Mouse (Mus musculus): ENCODE measurements at regions not wholly inside any gene's neighbourhood (a gene's known extent, or its start where the extent isn't known, plus 50 kb on each side); places are given as distances from the start of the nearest gene placed in this dataset.

- WGBS = 48% methylated on average over 22 of the region's 22 CpGs
- no peaks in the 10 kb centered on the region for H3K36me3 ChIP-seq (replicated peaks; ENCODE audit: control insufficient read depth, insufficient read depth)
- peak; percentile 86 for DNase-seq (ENCODE audit: low spot score)
- H3K27ac ChIP-seq = peak overlapping the region; percentile 87
- peak overlapping the region; percentile 52 for H3K4me2 ChIP-seq (replicated peaks)
- peak; percentile 95 for ATAC-seq (ENCODE audit: low FRiP score)
- H3K4me3 ChIP-seq (replicated peaks; ENCODE audit: low read length) = peak overlapping the region; percentile 22
- peak overlapping the region; percentile 58 for H3K9ac ChIP-seq
- H3K4me1 ChIP-seq (replicated peaks; ENCODE audit: control insufficient read depth, insufficient read depth, low read length) = no peaks in the 10 kb centered on the region
- H3K9me3 ChIP-seq (ENCODE audit: control insufficient read depth, low read length) = no peaks in the 10 kb centered on the region
- no peaks in the 10 kb centered on the region for H3K27me3 ChIP-seq (ENCODE audit: control insufficient read depth, insufficient read depth, low read length)
Measured at GRCm38 (mm10) chrX:12873698-12874144, 111.8 kb upstream of the Med14 start.

GRCm38 (mm10) chrX:12873230-12873629 lies 111.4 kb upstream of the Med14 start:
- Histone ChIP-seq H3K4me3 (replicated peaks; ENCODE audit: low read length) (peak overlapping the region; percentile 22), H3K9me3 (ENCODE audit: control insufficient read depth, low read length) (no peaks in the 10 kb centered on the region), H3K36me3 (replicated peaks; ENCODE audit: control insufficient read depth, insufficient read depth) (no peaks in the 10 kb centered on the region), H3K9ac (peak overlapping the region; percentile 58), H3K4me1 (replicated peaks; ENCODE audit: control insufficient read depth, insufficient read depth, low read length) (no peaks in the 10 kb centered on the region), H3K27ac (peak overlapping the region; percentile 87), H3K4me2 (replicated peaks) (peak overlapping the region; percentile 52), H3K27me3 (ENCODE audit: control insufficient read depth, insufficient read depth, low read length) (no peaks in the 10 kb centered on the region)
- WGBS = 20% methylated on average over 6 of the region's 6 CpGs
- peak; percentile 53; the same call in 1 of the 2 replicates for ATAC-seq (ENCODE audit: low FRiP score)
- DNase-seq (ENCODE audit: low spot score) = no peak

- Histone ChIP-seq H3K27me3 (ENCODE audit: control insufficient read depth, insufficient read depth, low read length) (no peaks in the 10 kb centered on the region), H3K4me1 (replicated peaks; ENCODE audit: control insufficient read depth, insufficient read depth, low read length) (no peaks in the 10 kb centered on the region), H3K36me3 (replicated peaks; ENCODE audit: control insufficient read depth, insufficient read depth) (no peaks in the 10 kb centered on the region), H3K4me2 (replicated peaks) (no peak overlapping the region), H3K27ac (no peak overlapping the region), H3K4me3 (replicated peaks; ENCODE audit: low read length) (no peak overlapping the region), H3K9ac (no peak overlapping the region), H3K9me3 (ENCODE audit: control insufficient read depth, low read length) (no peaks in the 10 kb centered on the region)
- ATAC-seq (ENCODE audit: low FRiP score) (no peak), DNase-seq (ENCODE audit: low spot score) (no peak)
- WGBS = 92% methylated on average over 5 of the region's 5 CpGs
Measured at GRCm38 (mm10) chrX:12866885-12867498, 105.1 kb upstream of the Med14 start.

DNA sequence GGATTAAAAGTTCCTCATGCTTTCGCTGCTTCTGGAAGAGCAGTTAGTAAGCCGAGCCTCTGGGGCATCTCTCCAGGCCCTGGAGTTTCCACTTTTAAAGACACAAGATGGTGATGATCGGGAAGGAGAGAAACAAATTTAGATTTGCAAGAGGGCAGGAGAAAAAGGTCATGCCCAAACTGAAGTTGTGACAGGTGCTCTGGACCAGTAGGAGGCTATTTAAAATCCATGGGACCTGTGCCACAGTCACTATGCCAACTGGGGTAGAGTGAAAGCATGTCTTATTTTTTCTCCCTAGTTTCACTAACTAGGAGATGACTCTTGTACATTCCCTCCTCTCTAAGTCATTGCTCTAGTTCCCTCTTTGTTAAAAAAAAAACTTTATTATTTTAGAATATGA lies 104.3 kb upstream of the Med14 start:
- H3K27me3 ChIP-seq (ENCODE audit: control insufficient read depth, insufficient read depth, low read length) = no peaks in the 10 kb centered on the region
- H3K9ac ChIP-seq = no peak overlapping the region
- no peak overlapping the region for H3K4me3 ChIP-seq (replicated peaks; ENCODE audit: low read length)
- H3K27ac ChIP-seq = no peak overlapping the region
- H3K36me3 ChIP-seq (replicated peaks; ENCODE audit: control insufficient read depth, insufficient read depth) = no peaks in the 10 kb centered on the region
- ATAC-seq (ENCODE audit: low FRiP score) (no peak), DNase-seq (ENCODE audit: low spot score) (no peak)
- no peaks in the 10 kb centered on the region for H3K9me3 ChIP-seq (ENCODE audit: control insufficient read depth, low read length)
- H3K4me2 ChIP-seq (replicated peaks) = no peak overlapping the region
- no peaks in the 10 kb centered on the region for H3K4me1 ChIP-seq (replicated peaks; ENCODE audit: control insufficient read depth, insufficient read depth, low read length)
- 91% methylated on average over 3 of the region's 3 CpGs for WGBS

DNA sequence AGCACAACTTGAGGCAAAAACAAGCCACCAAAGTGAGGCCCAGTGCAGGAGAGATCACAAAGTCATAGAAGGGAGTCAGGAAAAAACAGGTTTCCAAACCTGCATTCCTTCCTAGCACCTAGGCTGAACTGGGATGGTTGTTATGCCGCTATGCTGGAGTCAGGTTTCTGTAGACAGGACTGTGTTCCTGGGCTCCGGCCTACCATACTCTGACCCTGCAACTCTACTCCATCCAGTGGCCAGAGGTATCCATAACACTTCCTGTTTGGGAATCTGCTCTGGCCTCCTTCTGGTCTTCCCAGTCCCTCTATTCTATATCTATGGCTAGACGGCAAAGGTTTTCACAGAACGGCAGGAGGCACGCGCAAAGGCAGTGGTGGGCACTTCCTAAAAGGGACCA lies 98.3 kb upstream of the Med14 start:
- DNase-seq (ENCODE audit: low spot score) (no peak), ATAC-seq (ENCODE audit: low FRiP score) (no peak)
- Histone ChIP-seq H3K36me3 (replicated peaks; ENCODE audit: control insufficient read depth, insufficient read depth) (no peaks in the 10 kb centered on the region), H3K9me3 (ENCODE audit: control insufficient read depth, low read length) (no peaks in the 10 kb centered on the region), H3K27me3 (ENCODE audit: control insufficient read depth, insufficient read depth, low read length) (no peaks in the 10 kb centered on the region), H3K27ac (0 out of 2 replicates have a peak overlapping the region, but pooled peaks have one; percentile 94), H3K4me3 (replicated peaks; ENCODE audit: low read length) (no peak overlapping the region), H3K9ac (no peak overlapping the region), H3K4me2 (replicated peaks) (no peak overlapping the region), H3K4me1 (replicated peaks; ENCODE audit: control insufficient read depth, insufficient read depth, low read length) (0 out of 2 replicates have a peak, but pooled peaks cover 5% of the 10 kb centered on the region)
- 75% methylated on average over 6 of the region's 6 CpGs for WGBS

DNA sequence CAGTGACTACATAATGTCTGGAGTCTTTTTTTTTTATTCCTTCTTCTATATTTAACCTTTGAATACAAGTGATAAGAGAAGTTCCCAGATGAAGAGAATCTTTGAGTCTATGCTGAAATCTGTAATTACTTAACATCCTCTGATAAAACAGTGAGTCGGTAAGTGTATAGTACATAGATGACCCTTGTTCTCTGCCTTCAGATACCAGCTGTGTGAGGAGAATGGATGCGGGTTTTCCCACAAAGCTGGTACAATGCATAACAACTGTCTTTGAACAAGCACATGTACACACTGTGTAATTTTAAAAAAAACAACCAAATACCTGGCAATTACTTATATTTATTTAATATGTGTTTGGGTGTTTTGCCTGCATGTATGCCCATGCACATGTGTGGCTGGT lies 96.9 kb upstream of the Med14 start:
- no peak for DNase-seq (ENCODE audit: low spot score)
- 0 out of 2 replicates have a peak, but pooled peaks cover 5% of the 10 kb centered on the region for H3K4me1 ChIP-seq (replicated peaks; ENCODE audit: control insufficient read depth, insufficient read depth, low read length)
- 47% methylated on average over 2 of the region's 2 CpGs for WGBS
- H3K9me3 ChIP-seq (ENCODE audit: control insufficient read depth, low read length) = no peaks in the 10 kb centered on the region
- H3K4me3 ChIP-seq (replicated peaks; ENCODE audit: low read length) = no peak overlapping the region
- no peaks in the 10 kb centered on the region for H3K36me3 ChIP-seq (replicated peaks; ENCODE audit: control insufficient read depth, insufficient read depth)
- peak overlapping the region; percentile 50 for H3K4me2 ChIP-seq (replicated peaks)
- no peak for ATAC-seq (ENCODE audit: low FRiP score)
- H3K27me3 ChIP-seq (ENCODE audit: control insufficient read depth, insufficient read depth, low read length) = no peaks in the 10 kb centered on the region
- no peak overlapping the region for H3K9ac ChIP-seq
- peak overlapping the region; percentile 94 for H3K27ac ChIP-seq

DNA sequence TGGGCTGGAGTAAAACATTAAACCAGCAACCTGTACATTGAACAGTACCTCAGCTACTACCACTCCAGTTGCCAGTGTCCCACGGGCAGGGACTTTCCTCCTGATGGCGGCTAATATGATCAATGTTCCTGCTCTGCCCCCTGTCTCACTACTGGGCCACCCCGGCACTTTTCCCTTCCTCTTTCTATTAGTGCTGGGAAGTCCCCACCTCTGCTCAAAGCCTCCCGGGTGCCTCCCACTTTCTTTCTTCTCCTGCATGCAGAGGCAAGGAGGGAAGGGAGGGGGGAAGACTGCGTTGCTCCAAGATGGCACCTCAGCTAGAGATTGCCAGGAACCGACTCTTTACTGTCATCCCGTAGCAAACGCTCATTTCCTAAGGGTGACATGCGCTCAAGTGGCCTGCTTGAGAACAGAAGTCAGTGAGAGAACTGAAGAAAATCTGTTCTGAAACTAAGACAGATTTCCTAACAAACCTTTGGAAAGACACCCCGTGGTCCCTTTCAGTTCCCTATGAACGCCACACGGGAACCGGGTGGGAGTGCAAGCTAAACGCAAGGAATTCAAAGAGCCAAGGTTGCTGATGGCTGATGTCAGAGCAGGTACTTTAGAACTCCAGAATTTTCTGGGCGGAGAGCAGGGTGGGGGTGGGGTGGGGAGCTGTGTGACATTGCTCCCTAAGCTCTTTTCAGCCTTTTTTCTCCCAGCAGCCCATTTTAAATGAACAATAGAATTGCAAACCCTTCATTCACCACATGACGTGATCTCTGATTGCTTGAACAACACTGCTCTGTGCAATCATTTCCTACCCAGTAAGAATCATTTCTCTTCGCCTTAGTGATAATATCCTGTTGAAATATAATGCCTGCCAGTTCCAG lies 96.2 kb upstream of the Med14 start:
- H3K4me1 ChIP-seq (replicated peaks; ENCODE audit: control insufficient read depth, insufficient read depth, low read length) = 0 out of 2 replicates have a peak, but pooled peaks cover 5% of the 10 kb centered on the region
- H3K27me3 ChIP-seq (ENCODE audit: control insufficient read depth, insufficient read depth, low read length) = no peaks in the 10 kb centered on the region
- ATAC-seq (ENCODE audit: low FRiP score) = peak; percentile 75
- H3K4me3 ChIP-seq (replicated peaks; ENCODE audit: low read length) = peak overlapping the region; percentile 19
- peak; percentile 58 for DNase-seq (ENCODE audit: low spot score)
- H3K9me3 ChIP-seq (ENCODE audit: control insufficient read depth, low read length) = no peaks in the 10 kb centered on the region
- H3K9ac ChIP-seq = peak overlapping the region; percentile 44
- H3K4me2 ChIP-seq (replicated peaks) = peak overlapping the region; percentile 50
- H3K36me3 ChIP-seq (replicated peaks; ENCODE audit: control insufficient read depth, insufficient read depth) = no peaks in the 10 kb centered on the region
- peak overlapping the region; percentile 94 for H3K27ac ChIP-seq
- WGBS = 24% methylated on average over 17 of the region's 17 CpGs

DNA sequence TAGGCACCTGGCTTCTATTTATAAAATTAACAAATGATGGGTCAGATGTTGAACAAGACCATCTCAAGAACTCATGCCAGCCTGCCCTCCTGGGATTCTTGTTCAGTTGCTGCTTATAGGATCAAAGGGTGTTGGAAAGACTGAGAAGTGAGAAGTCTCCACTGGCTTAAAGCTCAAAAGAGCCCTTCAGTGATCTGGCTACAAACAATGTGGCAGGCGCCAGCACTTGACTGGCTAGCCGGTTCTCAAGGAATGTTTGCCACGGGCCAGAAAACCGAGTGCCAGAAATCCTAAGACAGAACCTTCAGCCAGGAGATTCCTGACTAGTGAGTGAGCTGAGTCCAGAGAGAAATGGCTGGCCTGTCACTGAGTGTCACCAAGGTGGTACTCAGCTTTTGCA lies 93.6 kb upstream of the Med14 start:
- no peaks in the 10 kb centered on the region for H3K9me3 ChIP-seq (ENCODE audit: control insufficient read depth, low read length)
- no peak overlapping the region for H3K27ac ChIP-seq
- no peaks in the 10 kb centered on the region for H3K27me3 ChIP-seq (ENCODE audit: control insufficient read depth, insufficient read depth, low read length)
- 0 out of 2 replicates have a peak, but pooled peaks cover 5% of the 10 kb centered on the region for H3K4me1 ChIP-seq (replicated peaks; ENCODE audit: control insufficient read depth, insufficient read depth, low read length)
- no peak overlapping the region for H3K4me2 ChIP-seq (replicated peaks)
- H3K36me3 ChIP-seq (replicated peaks; ENCODE audit: control insufficient read depth, insufficient read depth) = no peaks in the 10 kb centered on the region
- ATAC-seq (ENCODE audit: low FRiP score) (no peak), DNase-seq (ENCODE audit: low spot score) (no peak)
- no peak overlapping the region for H3K9ac ChIP-seq
- 65% methylated on average over 4 of the region's 4 CpGs for WGBS
- no peak overlapping the region for H3K4me3 ChIP-seq (replicated peaks; ENCODE audit: low read length)

GRCm38 (mm10) chrX:12851684-12852083 lies 89.8 kb upstream of the Med14 start:
- no peaks in the 10 kb centered on the region for H3K9me3 ChIP-seq (ENCODE audit: control insufficient read depth, low read length)
- 73% methylated on average over 4 of the region's 4 CpGs for WGBS
- H3K4me3 ChIP-seq (replicated peaks; ENCODE audit: low read length) = no peak overlapping the region
- H3K9ac ChIP-seq = no peak overlapping the region
- H3K27me3 ChIP-seq (ENCODE audit: control insufficient read depth, insufficient read depth, low read length) = no peaks in the 10 kb centered on the region
- DNase-seq (ENCODE audit: low spot score) (peak; percentile 30), ATAC-seq (ENCODE audit: low FRiP score) (no peak)
- H3K4me2 ChIP-seq (replicated peaks) = no peak overlapping the region
- H3K36me3 ChIP-seq (replicated peaks; ENCODE audit: control insufficient read depth, insufficient read depth) = no peaks in the 10 kb centered on the region
- no peak overlapping the region for H3K27ac ChIP-seq
- no peaks in the 10 kb centered on the region for H3K4me1 ChIP-seq (replicated peaks; ENCODE audit: control insufficient read depth, insufficient read depth, low read length)

Data from hindbrain, embryonic 14.5 days (tissue).